Mouse (Mus musculus) frontal cortex, postnatal 36 days (tissue): ENCODE measurements at regions not wholly inside any gene's neighbourhood (a gene's known extent, or its start where the extent isn't known, plus 50 kb on each side); places are given as distances from the start of the nearest gene placed in this dataset.

Experiments
- DNase-seq, 2 experiments: peaks; one replicate each; pipeline ENCODE4 v3.0.0; 2022; ENCODE audit warnings: low spot score in 2 of 2

DNA sequence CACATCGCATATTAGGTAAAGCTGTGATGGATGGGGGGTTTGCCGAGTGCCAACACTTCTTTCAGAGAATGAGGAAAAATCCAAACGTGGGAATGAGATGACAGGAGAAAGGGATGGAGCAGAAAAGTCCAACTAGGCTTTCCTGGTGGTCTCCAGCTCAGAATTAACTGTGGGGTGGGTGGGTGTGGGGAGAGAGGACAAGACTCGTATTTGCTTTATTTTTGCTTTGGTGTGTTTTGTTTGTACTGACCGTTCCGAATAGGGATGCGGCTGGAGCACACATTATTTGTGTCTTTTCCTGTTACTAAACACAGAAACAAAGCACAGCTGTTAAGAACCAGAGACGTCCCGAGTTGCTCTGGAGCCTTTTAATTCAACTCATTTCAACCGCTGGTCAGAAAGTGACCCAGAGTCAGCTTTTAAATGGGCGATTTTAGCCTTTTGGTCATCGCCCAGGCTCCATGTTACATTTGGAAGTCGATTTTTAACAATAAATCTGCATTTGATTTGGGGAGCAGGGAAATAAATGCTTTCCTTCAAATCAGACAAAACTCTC is 136.7 kb downstream of the Gm10295 start:
- no peak for DNase-seq

DNA sequence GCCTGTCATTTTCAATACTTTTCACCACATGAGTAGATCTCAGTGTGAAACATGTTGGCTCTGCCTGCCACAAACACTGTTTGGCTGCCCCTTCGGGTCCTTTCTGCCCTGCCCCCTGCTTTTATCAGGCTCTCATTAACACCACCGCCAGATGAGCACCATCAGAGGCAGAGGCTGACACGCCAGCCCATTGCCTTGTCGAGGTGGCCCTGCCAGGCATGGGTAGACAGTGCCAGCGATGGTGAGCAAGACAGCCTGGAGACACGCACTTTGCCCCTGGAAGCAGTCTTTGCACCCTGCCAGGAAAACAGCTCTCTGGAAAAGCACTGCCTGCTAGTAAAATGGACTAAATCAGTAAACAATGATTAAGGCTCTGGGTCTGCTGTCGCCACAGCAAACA is 158.2 kb downstream of the Gm10295 start:
- DNase-seq, result no peak

DNA sequence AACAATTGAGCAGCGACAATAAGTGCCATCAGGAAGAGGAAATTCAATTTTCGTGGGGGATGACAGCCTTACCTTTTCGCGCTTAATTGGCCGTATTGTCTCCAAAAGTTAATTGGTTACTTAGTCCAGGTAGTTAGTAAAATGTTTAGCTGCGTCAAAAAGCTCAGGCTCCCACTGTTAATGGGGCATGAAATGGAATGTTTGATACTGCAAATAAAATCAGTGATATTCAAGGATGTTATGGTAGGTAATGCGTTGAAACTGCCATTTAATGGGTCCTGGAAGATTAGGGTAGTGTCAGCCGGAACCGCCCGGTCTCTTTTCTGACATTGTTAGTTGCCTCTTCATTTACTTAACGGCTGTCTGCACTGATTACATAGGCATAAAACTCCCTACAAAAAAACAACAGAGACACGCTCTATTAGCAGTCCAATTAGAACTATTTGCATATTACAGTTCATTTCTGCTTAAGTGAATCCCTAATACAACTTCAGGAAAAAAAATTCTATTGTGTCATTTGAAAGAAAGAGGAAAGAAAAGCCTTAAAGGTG is 161.0 kb downstream of the Gm10295 start:
- no peak for DNase-seq

DNA sequence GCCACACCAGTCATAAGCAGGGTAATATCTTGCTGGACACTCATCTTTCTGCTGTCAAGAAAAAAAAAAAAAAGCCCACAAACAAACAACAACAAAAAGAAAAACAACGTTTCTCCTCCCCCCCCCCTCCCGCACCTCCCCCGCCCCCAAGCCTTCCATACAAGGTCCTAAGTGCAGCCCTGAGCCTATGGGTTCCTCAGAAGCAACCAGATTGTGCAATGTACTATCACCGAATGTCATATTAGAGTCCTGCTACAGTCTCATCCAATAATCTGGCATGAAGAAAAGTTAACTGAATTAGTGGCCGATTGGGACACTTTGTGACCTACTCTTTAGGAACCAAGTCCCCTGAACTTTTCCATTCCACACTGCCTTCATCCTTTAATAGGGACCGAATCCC is 161.5 kb downstream of the Gm10295 start:
- DNase-seq, result no peak

DNA sequence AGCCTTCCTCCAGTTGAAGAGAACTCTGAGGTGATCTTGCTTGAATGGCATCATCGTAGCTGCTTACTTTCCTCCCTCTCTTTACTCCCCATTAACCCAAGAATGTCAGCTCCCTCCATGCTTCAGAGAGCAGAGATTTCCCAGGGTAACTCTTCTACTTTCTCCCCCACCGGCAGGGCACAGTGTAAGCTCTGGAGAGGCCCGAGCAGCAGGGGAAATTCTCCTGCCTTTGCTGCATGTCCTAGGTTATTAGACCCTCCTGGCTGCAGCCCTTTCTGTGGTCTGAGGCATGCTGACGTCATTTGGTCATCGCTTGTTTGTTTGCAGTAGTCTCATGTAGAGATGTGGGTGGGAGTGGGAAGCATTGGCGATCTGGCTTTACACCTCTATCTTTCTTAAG is 163.2 kb downstream of the Gm10295 start:
- no peak for DNase-seq

DNA sequence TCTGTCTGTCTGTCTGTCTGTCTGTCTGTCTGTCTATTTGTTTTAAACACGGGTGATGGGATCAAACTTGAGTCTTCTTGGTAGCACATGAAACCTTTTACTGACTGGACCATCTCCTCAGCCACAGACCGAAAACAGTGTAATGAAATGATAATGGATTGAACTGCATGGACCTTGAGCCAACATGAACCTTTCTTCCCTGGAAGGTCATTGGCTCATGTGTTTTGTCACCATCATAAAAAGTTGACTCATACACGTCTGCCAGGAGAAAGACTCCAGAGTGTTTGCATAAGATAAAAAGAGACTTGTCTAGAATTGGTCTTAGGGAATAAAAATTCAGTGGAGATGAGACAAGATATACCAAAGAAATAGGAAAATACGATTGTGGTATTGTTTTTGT is 176.4 kb downstream of the Gm10295 start:
- no peak for DNase-seq

DNA sequence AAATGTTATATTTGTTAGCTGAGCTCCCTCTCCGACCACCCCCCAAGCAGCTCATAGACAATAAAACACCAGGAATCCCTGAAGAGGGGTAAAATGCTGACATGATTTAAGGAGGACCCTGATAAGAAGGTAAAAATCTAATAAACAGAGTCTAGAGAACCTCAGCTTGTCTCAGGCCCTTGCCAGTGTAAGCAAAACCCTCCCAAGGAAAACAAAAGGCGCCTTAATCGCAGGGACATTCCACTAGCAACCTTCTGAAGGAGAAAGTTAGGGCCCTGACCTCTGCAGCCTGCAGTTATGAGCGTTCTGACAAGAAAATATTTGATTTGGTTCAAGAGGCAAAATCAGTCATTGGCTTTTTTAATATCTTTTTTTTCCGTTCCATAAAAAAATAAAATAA is 212.2 kb downstream of the Gm10295 start:
- no peak for DNase-seq

DNA sequence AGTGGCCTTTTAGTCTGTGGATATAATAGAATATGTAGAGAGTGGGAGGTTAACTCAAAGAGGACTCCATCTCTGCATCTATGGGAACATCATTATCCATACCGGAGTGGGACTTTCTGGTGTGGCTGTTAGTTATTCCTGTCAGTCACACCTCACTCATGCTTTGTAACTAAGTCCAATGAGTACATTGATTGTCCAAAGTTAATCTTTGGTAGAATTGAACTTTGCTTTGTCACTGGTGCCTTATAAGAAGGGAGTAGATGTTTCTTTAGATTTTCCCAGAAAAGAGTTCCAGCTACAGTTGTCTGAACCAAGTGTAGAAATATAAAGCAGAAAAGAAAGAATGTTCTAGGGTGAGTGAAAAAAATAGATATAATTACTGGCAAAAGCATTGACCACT is 221.3 kb downstream of the Gm10295 start:
- DNase-seq, result no peak

DNA sequence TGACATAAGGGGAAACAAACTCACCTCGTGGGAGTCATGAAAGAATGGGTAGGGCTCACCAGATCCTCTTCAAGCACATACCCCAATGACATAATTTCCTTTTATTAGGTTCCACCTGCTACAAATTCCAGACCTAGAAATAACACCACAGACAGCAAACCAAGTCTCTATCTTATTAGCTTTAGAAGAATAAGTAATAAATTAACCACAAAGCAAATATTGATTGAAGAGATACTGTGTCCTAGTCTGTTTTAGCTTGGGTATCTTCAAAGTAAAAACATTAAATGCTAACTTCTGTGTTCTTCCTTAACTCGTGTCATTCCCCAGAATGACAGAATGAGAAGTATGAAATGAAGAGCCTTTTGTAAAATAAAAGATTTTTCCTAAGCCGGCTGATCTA is 222.4 kb downstream of the Gm10295 start:
- DNase-seq, result no peak

DNA sequence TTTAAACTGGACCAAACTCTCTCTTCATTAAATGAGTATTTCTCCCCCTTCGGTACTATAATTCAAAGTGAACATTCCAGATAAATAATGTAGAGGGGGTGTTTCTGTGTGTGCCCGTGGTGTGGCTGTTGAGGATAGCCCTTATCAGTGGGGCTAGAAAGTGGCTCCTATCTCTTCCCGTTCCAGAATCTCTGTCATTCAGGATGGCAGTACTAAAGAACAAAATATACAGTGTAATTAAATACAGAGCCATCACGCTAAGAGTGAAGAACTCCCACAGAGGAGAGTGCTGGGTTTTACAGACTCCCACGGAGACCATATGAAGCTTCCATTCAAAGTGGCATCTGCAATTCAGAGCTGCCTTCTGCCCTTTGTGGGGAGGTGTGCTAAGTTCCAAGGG is 229.8 kb downstream of the Gm10295 start:
- peak in 1 of 2 experiments; percentile 13 for DNase-seq

DNA sequence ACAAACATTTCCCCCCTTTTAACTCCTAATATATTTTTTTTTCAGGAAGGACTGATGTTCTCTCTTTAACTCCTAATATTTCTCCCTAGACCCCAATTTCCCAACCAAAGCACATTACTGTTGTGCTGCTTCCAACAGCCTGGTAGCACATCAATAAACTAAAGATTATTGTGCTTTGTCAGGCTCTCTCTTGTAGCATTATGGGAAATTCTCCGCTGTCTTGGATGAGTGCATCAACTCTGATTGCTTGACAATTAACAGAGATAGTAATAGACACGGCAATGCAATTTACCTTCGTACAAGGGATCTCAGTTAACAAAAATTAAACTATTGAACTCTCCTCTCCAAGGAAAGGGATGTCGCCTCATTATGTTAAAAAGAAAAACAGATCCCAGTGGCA is 230.3 kb downstream of the Gm10295 start:
- DNase-seq, result no peak

DNA sequence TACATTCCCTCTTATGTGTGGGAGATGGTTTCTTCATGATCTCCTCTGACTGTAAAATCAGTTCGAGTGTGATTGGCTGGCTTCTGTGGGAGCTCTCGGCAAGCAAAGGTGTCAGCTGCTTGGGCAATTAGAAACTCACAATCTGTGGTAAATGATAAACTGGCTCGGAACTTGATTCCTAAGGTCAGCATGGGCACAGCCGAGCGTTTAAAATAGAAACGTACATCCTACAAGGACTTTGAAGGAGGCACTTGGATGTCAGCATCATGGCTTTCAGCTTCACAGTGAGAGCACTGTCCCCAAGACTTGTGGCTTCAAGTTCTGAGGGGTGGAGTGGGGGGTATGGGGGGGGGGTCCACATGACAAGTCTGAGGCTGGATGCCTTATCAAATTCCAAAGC is 231.3 kb downstream of the Gm10295 start:
- no peak for DNase-seq

DNA sequence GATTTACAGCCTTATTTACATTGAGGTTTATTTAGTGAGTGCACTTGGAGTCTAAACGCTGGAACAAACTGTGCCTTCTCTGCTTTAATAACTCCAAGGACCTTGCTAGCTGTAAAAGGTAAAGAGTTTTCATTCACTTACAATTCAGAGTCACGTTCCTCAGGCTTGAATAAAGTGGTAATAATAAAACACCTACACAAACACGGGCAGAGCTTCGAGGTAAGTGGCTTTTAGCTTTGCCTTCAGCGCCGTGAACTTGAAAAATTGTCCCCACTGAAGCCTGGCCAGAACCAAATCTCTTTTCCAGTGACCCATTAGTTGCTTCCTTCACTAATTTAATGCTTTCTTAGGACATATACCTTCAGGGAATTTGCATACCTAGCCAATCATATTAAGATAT is 244.2 kb downstream of the Gm10295 start:
- no peak for DNase-seq

DNA sequence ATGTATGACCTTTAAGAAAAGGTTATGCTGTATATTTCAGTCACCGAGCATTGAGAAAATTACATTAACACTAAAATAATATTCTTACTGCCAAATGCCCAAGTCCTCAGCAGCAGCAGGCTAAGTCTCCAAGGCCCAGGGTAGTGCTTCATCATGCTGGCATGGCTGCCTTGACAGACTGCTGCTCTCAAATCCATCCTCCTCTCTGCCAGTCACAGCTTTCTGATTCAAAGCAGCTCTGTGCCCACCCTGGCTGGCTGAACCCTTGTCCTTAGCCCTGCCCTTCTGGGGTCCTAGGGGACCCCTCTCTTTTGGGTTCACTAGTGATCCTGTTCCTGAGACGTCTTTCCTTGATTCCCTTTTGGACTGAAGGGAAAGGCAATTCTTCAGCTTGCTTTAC is 251.0 kb downstream of the Gm10295 start:
- no peak for DNase-seq

DNA sequence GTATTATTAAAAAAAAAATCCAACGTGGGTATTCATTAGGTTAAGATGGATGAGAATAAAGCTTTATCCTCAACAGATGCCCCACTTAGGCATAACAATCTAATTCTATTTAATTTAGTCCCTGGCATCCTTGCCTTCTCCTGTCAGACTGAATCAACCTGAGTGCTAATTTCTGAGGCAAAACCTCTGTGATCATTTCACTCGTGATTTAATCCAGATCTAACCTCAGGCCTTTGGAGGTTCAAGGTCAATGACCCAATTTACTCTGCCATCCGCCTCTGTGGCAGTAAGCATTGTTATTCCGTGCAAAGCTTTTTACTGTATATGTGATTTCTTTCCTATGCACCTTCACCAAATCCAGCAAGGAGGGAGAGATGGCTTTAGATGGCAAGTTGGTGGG is 253.0 kb downstream of the Gm10295 start:
- no peak for DNase-seq

DNA sequence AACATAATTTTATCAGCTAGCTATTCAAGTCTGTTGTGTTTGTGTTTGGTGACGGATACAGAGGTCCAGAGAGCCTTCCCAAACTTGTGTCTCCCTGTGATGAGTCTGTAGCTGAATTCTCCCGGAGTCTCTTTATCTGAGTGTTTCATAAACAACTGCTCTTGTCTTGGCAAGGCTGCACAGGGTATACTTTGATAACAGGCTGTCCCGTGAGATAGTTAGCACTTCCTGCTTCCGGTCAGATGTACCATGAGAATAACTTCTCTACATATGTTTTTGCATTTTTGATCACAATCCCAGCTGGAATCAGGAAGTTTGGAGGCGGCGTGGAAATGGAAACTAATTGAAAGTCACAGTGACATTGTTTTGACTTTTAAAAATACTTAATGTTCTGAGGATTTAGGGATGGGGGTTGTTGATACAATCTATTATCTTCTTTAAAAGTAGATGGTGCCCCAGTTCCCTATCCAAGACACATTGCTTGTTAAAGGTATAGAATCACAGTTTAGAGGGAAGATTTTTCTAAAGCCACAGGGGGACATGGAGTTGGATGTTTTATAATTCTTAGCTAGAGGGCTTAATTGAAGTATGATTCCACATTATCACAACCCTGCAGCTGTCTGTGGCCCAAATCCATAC is 257.9 kb downstream of the Gm10295 start:
- DNase-seq, result no peak

DNA sequence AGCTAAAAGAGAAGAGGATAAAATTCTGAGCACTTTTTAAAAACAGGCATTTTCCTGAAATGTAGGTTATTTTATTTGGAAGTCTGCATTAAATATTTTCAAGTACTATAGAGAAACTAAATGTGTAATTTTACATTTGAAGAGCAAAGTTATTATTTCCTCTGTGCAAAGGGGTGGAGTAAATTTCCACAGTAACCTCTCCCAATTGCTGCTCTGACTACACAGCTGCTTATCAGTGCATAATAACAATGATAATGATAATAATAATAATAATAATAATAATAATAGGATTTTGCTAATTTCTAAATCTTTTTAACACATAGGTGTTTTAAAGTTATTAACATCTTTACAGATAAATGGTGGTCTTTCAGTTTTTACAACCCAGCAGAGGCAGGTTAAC is 258.5 kb downstream of the Gm10295 start:
- no peak for DNase-seq

DNA sequence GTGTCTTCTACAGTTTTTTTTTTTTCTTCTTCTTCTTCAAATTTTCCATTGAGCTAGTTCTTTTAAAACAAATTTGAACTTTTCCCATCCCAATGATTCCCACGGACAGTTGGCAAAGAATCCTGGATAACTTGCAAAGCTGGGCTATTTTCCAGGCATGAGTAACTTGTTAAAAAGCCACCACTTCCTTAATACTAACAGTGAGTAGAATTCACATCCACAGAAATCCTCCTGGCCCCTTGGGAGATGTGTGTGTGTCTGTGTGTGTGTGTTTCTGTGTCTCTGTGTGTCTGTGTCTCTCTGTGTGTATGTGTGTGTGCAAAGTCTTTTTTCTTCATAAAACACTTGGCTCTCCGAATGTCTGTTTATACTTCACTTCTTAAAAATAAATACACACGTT is 259.0 kb downstream of the Gm10295 start:
- no peak for DNase-seq

DNA sequence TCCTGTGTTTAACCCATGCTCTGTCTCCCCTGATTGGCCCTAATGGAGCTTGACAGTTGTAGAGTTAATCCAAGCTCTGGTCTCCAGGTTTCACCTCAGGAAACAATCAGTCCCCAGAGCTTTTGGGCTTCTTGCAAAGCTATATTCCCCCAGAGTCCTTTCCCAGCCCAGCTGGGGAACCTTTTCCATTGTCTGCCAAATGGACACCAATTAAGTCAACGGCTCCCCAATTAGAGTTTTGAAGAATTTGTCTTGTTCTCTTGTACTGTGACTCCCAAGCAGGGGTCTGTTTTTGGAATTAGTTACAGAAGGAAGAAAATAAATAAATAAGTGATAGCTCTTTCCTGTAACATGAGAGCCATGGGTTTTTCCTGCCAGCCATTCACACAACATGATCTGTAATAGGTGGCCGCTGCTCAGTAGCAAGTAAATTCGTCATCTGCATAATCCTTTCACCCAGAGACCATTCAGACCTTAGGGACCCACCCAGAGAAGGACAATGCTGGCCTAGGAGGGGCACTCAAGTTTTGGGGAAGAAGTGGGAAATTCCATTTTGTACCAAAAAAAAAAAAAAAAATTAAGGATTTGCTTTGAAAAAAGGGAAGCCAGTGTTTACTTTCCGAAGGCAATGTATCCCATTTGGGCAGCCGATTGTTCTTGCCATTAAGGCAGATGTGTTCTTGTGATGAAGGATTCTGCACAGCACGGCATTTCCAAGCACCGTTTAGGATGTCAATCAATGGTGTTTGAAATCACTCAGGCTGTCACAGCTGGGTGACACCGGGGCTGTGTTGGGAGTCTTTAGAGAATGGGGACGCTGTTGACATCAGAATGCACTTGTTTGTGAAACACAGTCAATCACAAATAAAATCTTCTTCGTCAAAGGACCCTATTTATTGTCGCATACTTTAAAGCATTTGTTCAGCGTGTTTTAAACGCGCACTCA is 286.6 kb downstream of the Gm10295 start:
- no peak for DNase-seq

DNA sequence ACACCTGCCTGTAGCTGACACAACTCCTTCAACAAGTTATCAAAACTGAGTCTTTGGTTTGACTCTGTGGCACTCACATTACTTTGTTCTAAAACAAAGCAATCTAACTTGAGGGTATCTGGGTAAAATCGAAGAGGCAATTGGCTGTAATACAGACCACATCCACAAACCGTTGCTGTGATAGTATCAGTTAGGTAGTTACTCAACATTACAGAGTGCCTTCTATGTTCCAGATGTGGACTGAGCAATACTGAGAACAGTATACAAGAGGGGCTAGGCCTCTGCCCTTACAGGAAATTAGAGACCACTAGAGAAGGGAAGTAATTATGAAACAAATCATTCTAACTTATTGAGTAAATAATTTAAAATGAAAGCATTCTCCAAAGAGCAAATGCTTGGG is 300.5 kb downstream of the Gm10295 start:
- no peak for DNase-seq

DNA sequence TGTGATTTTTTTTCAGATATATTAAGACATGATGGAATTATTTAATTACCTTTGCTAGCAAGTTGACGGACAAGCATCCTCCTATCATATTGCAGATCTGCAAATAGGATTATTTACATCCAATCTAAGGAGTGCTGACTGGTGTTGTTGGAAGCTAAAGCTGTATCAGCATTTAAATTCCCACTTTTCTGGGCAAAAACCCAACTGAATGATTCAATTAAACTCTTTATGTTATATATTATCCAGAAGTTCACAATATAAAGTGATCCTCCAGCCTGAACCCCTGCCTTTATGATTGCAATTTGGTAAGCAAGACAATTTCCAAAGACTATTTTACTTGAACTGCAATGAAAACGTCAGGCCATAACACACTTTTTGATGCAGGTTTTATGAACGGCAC is 304.1 kb downstream of the Gm10295 start:
- DNase-seq, result no peak

DNA sequence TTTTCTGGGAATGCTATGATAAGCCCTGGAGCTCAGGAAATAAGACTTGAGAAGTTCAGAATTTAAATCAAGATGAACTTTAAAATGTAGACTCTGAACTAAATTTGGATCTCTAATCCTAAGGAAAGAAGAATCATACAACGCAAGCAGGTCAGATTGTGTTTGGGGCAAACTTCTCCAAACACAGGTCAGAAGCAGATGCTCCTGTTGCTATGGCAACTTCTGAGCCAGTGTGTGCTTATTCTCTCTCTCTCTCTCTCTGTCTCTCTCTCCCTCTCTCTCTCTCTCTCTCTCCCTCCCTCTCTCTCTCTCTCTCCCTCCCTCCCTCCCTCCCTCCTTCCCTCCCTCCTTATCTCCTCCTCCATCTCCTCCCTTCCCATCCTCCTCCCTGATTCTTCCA is 304.7 kb downstream of the Gm10295 start:
- DNase-seq, result no peak

DNA sequence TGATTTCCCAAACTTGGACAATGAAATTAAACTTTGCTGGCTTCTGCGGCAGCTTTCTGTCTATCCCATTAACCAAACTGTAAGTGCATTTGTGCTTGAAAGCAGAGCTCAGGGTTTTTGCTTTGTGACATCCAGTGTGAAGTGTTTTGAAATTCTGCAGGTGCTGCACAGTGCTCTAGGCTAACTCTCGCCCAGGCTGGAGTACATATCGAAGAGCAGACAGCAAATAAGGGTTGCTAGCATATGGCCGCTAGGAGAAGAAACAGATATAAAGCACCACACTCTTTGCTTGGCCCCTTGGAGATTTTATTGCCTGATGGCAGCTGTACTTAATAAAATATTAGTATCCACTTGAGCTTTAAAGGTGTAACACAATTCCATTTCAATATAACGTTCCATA is 307.5 kb downstream of the Gm10295 start:
- no peak for DNase-seq
